Mouse (Mus musculus) T-helper 2 cell (primary cell): ENCODE data around the gene Fcgr2b.
"Not testable (repeated sequence)": the region's sequence is repeated elsewhere in the genome, so short reads cannot be mapped to it uniquely, and the experiment has no call there.

Experiments used
- in situ Hi-C: fragments of 300-600 bp; cut with MboI, MseI; formaldehyde crosslinking; loops from one replicate; pipeline ENCODE4 v1.15.1; 2025; ENCODE audit warnings: high pct_unique_total_duplicates

The Fcgr2b gene

GRCm38 (mm10) chr1:170978601-170979000 is 2.3 kb upstream of the Fcgr2b start:
- in situ Hi-C loops, result no loop called here

GRCm38 (mm10) chr1:170975751-170976161 is 591 bp downstream of the Fcgr2b start:
- in situ Hi-C loops, result no loop called here

GRCm38 (mm10) chr1:170975350-170975749 is 997 bp downstream of the Fcgr2b start:
- in situ Hi-C loops, result not testable (repeated sequence)

- in situ Hi-C loops, result no loop called here
These were observed 1.6 kb downstream of the Fcgr2b start for GRCm38 (mm10) chr1:170974736-170975135.

- in situ Hi-C loops, result no loop called here
These were observed 2.2 kb downstream of the Fcgr2b start for GRCm38 (mm10) chr1:170974171-170974570.

GRCm38 (mm10) chr1:170972936-170973335 is 3.4 kb downstream of the Fcgr2b start:
- in situ Hi-C loops, result no loop called here

GRCm38 (mm10) chr1:170972494-170972893 is 3.9 kb downstream of the Fcgr2b start:
- in situ Hi-C loops, result no loop called here

- in situ Hi-C loops, result no loop called here
These were observed 7.8 kb downstream of the Fcgr2b start for GRCm38 (mm10) chr1:170968576-170968975.

- in situ Hi-C loops, result no loop called here
These were observed 8.8 kb downstream of the Fcgr2b start for GRCm38 (mm10) chr1:170967581-170967980.

- in situ Hi-C loops, result no loop called here
These were observed 13.3 kb downstream of the Fcgr2b start for GRCm38 (mm10) chr1:170963087-170963486.

- in situ Hi-C loops, result no loop called here
These were observed 14.0 kb downstream of the Fcgr2b start for GRCm38 (mm10) chr1:170962301-170962700.

- in situ Hi-C loops, result no loop called here
These were observed 15.2 kb downstream of the Fcgr2b start for GRCm38 (mm10) chr1:170961101-170961500.

- in situ Hi-C loops, result no loop called here
These were observed 16.6 kb downstream of the Fcgr2b start for GRCm38 (mm10) chr1:170959791-170960190.

- in situ Hi-C loops, result no loop called here
These were observed 18.1 kb downstream of the Fcgr2b start for GRCm38 (mm10) chr1:170958225-170958624.

GRCm38 (mm10) chr1:170953192-170953591 is 23.2 kb downstream of the Fcgr2b start:
- in situ Hi-C loops, result no loop called here

- in situ Hi-C loops, result no loop called here
These were observed 25.6 kb downstream of the Fcgr2b start for GRCm38 (mm10) chr1:170950772-170951171.

- in situ Hi-C loops, result loop anchor here (25.0 kb wide), 1 partner anchor 542 kb away; no protein-coding TSS in a partner anchor
These were observed 31.4 kb downstream of the Fcgr2b start for GRCm38 (mm10) chr1:170944908-170945307.

GRCm38 (mm10) chr1:170944151-170944550 is 32.2 kb downstream of the Fcgr2b start:
- in situ Hi-C loops, result loop anchor here (25.0 kb wide), 1 partner anchor 543 kb away; no protein-coding TSS in a partner anchor

- in situ Hi-C loops, result loop anchor here (25.0 kb wide), 1 partner anchor 548 kb away; no protein-coding TSS in a partner anchor
These were observed 37.1 kb downstream of the Fcgr2b start for GRCm38 (mm10) chr1:170939255-170939654.

- in situ Hi-C loops, result loop anchor here (25.0 kb wide), 1 partner anchor 553 kb away; no protein-coding TSS in a partner anchor
These were observed 42.0 kb downstream of the Fcgr2b start for GRCm38 (mm10) chr1:170934383-170934782.

- in situ Hi-C loops, result loop anchor here (25.0 kb wide), 1 partner anchor 553 kb away; no protein-coding TSS in a partner anchor
These were observed 42.4 kb downstream of the Fcgr2b start for GRCm38 (mm10) chr1:170933940-170934339.

- in situ Hi-C loops, result loop anchor here (25.0 kb wide), 1 partner anchor 554 kb away; no protein-coding TSS in a partner anchor
These were observed 42.9 kb downstream of the Fcgr2b start for GRCm38 (mm10) chr1:170933386-170933920.

GRCm38 (mm10) chr1:170932043-170932442 is 44.3 kb downstream of the Fcgr2b start:
- in situ Hi-C loops, result loop anchor here (25.0 kb wide), 1 partner anchor 555 kb away; no protein-coding TSS in a partner anchor
